Mouse (Mus musculus) adrenal gland, postnatal 0 days (tissue): ENCODE measurements around the gene Lin7c. TPM values are rescaled to one million over a fixed set of nuclear protein-coding genes. Genes with fewer than 3 reads are reported as not detected.

ENCODE experiments used
- polyA plus RNA-seq: library from polyadenylated mRNA; unstranded; fragments of >200 nt; fragmentation: Nextera tagmentation; extraction: Ambion mirVana; gene quantifications from 2 replicates; pipeline ENCODE4 v1.2.1, GENCODE M21; 2015

The Lin7c gene
- 33.2 and 38.2 TPM in 2 replicates for polyA plus RNA-seq

GRCm38 (mm10) chr2:109890597-109890996 is at the start of gene Lin7c:
Lin7c (plus strand) TSS chr2:109890853.

GRCm38 (mm10) chr2:109917496-109918413 is 27.1 kb downstream of the Lin7c start, which contains the start of gene Lgr4:
Lgr4 (plus strand) TSS chr2:109917647.

Other genes starting within 250 kb of the Lin7c start
- gene Bdnf, start 216.2 kb upstream of the Lin7c start, polyA plus RNA-seq, result 0.44 and 0.52 TPM in 2 replicates
- gene Lgr4, start 26.8 kb downstream of the Lin7c start, polyA plus RNA-seq, result 11.5 and 23.5 TPM in 2 replicates
- 26.1 and 27.9 TPM in 2 replicates for gene Ccdc34, start 127.0 kb downstream of the Lin7c start, polyA plus RNA-seq